Mouse (Mus musculus) ES-E14 (cell line): ENCODE data around the gene Naxd. TPM values are rescaled to one million over a fixed set of nuclear protein-coding genes. Genes with fewer than 3 reads are reported as not detected.

ENCODE experiments used
- DNase-seq: peaks from one replicate; pipeline ENCODE4 v3.0.0-alpha.2; 2013; ENCODE audit warnings: low read depth, low spot score
- H3K27ac ChIP-seq: 2 replicates; pipeline ENCODE4 v1.5.1; 2012; ENCODE audit warnings: low read depth, mild to moderate bottlenecking, low read length, moderate library complexity, mixed read lengths; ENCODE audit not compliant: poor library complexity, insufficient read depth, severe bottlenecking
- H3K36me3 ChIP-seq: 2 replicates; pipeline ENCODE4 v1.6.1; 2012; ENCODE audit warnings: mild to moderate bottlenecking, low read length, moderate library complexity, mixed read lengths; ENCODE audit not compliant: control insufficient read depth, poor library complexity, insufficient read depth, severe bottlenecking
- H3K4me1 ChIP-seq, 2 experiments: fragments of 150-350 bp in 1 of 2; sonication (generic) in 1 of 2; 2 replicates each; pipeline ENCODE4 v1.6.1; 2012; ENCODE audit warnings: low read length in 2 of 2, mild to moderate bottlenecking in 1 of 2, mixed read lengths in 1 of 2; ENCODE audit not compliant: control insufficient read depth in 2 of 2, insufficient read depth in 2 of 2, poor library complexity in 1 of 2
- H3K4me3 ChIP-seq, 2 experiments: fragments of 150-350 bp in 1 of 2; sonication (generic) in 1 of 2; 2 replicates each; pipeline ENCODE4 v1.5.1; 2012; ENCODE audit warnings: low read length in 2 of 2, low read depth in 1 of 2, mild to moderate bottlenecking in 1 of 2, mixed read lengths in 1 of 2; ENCODE audit not compliant: insufficient read depth in 1 of 2, poor library complexity in 1 of 2, severe bottlenecking in 1 of 2
- H3K9ac ChIP-seq: 2 replicates; pipeline ENCODE4 v1.6.1; 2012; ENCODE audit warnings: low read depth, mild to moderate bottlenecking, low read length, mixed read lengths; ENCODE audit not compliant: poor library complexity, insufficient read depth, severe bottlenecking
- H3K9me3 ChIP-seq: fragments of 150-350 bp; sonication (generic); 2 replicates; pipeline ENCODE4 v1.6.1; 2012; ENCODE audit warnings: low read depth, mild to moderate bottlenecking, low read length; ENCODE audit not compliant: control insufficient read depth, insufficient read depth
- CHD2 ChIP-seq: IDR thresholded peaks from 2 replicates; pipeline ENCODE4 v1.6.1; 2014; ENCODE audit warnings: mild to moderate bottlenecking, low read depth, low read length, inconsistent platforms
- HCFC1 ChIP-seq: IDR thresholded peaks from 2 replicates; pipeline ENCODE4 v1.6.1; 2012; ENCODE audit warnings: low read length, inconsistent platforms, borderline replicate concordance; ENCODE audit not compliant: insufficient read depth
- MAFK ChIP-seq: IDR thresholded peaks from 2 replicates; pipeline ENCODE4 v1.6.1; 2014; ENCODE audit warnings: mild to moderate bottlenecking, low read depth, low read length, inconsistent platforms; ENCODE audit not compliant: insufficient read depth
- ZC3H11A ChIP-seq: IDR thresholded peaks from 2 replicates; pipeline ENCODE4 v1.6.1; 2012; ENCODE audit warnings: low read depth, mild to moderate bottlenecking, inconsistent platforms, low read length, borderline replicate concordance
- ZNF384 ChIP-seq: IDR thresholded peaks from 2 replicates; pipeline ENCODE4 v1.6.1; 2012; ENCODE audit warnings: low read depth, low read length, inconsistent platforms
- in situ Hi-C, 2 experiments: fragments of 600-800 bp; cut with MboI; formaldehyde crosslinking; loops; one replicate each; pipeline ENCODE4 v1.15.1; 2025; ENCODE audit warnings: low sequenced_read_pairs in 2 of 2, inconsistent platforms in 1 of 2; ENCODE audit not compliant: unreplicated experiment in 2 of 2
- total RNA-seq: library from RNA; depleted of rRNA; stranded (reverse); fragments of 300-350 nt; gene quantifications from 2 replicates; pipeline ENCODE4 v1.2.3, GENCODE M21; 2012; rRNA removed

Gene Naxd
- 42.7 and 55.2 TPM in 2 replicates for total RNA-seq

DNA sequence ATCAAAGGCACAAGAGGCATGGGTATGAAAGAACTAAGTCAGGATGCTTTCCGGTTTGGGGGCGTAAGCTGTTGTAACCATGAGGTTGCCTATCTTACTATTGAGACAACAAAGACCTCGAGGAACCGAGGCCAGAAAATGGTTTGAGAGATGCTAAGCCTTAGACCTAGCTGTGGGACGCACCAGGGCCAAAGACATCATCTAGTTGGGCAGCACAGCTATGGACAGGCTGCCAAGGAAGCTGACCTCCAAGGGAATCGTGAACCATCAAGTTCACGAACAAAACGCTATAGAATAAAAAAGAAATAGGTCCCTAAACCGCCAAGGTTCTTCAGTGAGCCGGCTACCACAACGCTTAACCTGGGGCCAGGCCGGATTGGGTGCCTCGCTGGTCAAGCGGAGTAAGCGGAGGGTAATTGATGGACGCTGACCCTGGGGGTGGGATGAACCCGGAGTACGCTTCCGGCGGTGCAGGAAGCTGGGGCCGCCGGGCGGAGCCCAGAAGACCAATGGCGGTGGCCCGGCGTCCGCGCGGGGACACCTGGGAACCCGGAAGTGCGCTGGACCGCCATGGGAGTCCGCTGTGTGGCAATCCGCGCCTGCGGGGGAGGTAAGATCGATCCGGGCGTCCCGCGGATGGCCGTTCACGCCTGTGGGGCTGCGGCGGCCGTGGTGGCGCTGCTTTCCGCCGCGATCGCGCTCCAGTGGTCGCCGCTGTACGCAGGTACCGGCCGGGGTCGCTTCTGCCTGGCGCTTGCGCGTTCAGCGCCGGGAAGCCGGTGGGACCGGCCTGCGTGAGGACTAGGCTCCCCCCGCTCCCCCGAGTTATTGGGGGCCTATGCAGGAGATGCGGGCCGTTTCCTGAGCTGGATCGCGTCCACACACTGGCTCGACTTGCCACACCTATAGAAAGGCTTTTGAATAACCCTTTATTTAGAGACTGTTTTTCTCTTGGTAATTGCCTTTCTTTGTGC lies at the start of gene Naxd:
Gene Naxd, plus strand, starts transcription at position 490 of the 974 bp plus-strand sequence.
- peak within 1 kb of the TSS; percentile 30 for H3K27ac ChIP-seq
- no peaks in the 10 kb centered on the region; the same call in 1 of the 2 replicates for H3K36me3 ChIP-seq
- in situ Hi-C loops: loop anchor here in 1 of 2 experiments (25.0 kb wide), 1 partner anchor 890 kb away; the partner anchor contains the start of gene Sox1
- H3K4me3 ChIP-seq: peak within 1 kb of the TSS; percentile 83 to 96
- no peaks in the 10 kb centered on the region for H3K9me3 ChIP-seq
- no peak for DNase-seq
- TF ChIP-seq HCFC1 (peak; percentile 69; the same call in 1 of the 2 replicates), ZNF384 (no peak)
- peak within 1 kb of the TSS; percentile 94 for H3K9ac ChIP-seq
- H3K4me1 ChIP-seq: peaks cover 0 to 5% of the 10 kb centered on the region in 2 experiments; a peak in 2 of 4 replicates

DNA sequence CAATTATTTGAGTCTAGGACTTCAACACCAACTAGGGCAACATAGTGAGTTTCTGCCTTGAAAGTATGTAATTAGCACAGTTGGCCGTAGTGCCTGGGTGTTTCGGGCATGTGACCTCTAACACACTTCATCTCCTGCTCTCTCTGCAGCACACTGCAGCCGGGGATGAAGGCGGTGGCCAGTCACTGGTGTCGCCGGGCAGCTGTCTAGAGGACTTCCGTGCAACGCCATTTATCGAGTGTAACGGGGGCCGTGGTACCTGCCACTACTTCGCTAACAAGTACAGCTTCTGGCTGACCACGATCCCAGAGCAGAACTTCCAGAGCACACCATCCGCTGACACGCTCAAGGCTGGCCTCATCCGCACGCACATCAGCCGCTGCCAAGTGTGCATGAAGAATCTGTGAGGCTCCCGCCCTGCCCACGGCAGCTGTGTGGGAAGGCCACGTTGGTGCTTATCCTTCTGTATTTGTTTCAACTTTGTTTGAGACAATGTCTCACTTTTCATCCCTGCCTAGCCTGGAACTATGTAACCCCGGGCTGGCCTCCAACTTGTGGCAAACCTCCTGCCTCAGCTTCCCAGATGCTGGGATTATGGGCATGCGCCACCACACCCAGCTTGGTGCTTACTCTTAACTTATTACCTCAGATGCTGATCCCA lies 49.3 kb upstream of the Naxd start:
- Histone ChIP-seq H3K9ac (no peak overlapping the region), H3K4me1 (no peaks in the 10 kb centered on the region), H3K4me3 (no peak overlapping the region), H3K36me3 (no peaks in the 10 kb centered on the region), H3K9me3 (no peaks in the 10 kb centered on the region), H3K27ac (no peak overlapping the region)
- no peak for DNase-seq
- in situ Hi-C loops: no loop called here
- TF ChIP-seq ZC3H11A (no peak), ZNF384 (no peak), MAFK (no peak), HCFC1 (no peak), CHD2 (no peak)

DNA sequence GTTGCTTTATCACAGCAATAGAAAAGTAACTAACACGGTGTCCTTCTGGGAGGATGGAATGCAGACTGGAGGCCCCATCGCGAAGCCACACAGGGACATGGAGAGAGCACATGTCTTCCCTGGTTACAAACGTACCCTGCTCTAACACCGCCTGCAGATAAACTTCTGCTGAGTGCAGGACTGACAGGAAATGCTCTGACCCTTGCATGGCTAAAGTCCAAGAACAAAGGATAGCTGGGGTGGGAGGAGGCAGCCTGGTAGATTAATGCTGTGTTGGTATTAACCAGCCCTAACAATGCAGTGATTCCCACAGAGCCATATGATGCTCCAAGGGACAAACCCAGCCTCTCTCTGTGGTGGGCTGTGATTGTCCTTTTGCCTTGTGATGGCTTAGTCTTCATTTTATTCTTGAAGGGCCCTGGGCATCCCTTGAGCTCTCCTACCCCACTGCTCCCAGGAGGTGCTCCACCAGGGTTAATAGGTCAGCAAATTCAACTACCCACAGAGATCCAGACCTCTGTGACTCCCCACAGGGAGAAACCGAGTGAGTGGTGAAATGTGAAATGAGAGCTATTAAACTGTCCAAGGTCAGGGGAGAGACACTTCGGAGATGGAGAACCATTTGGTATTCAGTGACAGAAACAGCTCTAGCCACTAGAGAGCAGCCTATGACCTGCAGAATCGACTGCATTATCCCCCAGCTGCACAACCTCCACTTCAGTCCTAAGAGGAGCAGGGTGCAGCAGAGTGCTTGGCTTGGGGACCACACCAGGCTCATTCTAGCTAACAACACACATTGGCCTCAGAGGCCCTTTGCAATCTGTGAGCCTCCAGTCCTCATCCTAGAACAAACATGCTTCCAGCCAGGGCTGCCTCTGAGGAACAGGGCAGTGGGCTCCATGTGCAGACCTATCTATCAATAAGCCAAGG lies 46.9 kb upstream of the Naxd start:
- Histone ChIP-seq H3K9ac (no peak overlapping the region), H3K9me3 (no peaks in the 10 kb centered on the region), H3K36me3 (no peaks in the 10 kb centered on the region), H3K4me1 (no peaks in the 10 kb centered on the region), H3K27ac (no peak overlapping the region), H3K4me3 (no peak overlapping the region)
- DNase-seq: no peak
- in situ Hi-C loops: no loop called here
- no peak for TF ChIP-seq HCFC1
- TF ChIP-seq MAFK: no peak
- TF ChIP-seq CHD2: no peak
- no peak for TF ChIP-seq ZC3H11A
- TF ChIP-seq ZNF384: no peak

DNA sequence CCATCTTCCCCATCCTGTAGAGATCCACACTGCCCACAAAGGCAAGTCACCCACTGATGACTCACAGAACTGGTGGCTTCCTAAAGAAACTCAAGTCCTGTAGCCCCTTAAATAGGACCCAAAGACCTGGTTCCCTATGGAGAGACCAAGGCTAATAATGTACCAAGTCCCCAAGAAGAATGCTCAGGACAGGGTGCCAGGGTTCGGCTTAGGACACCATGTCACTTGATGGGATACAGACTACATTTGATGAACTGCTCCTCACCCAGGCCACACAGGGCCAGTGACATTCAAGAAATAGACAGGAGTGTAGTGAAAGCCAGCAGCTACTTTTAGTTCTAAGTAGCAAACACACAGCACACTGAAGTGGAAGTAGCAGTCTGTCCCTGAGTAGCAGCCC lies 45.2 kb upstream of the Naxd start:
- in situ Hi-C loops: no loop called here
- no peak for DNase-seq
- no peaks in the 10 kb centered on the region for H3K4me1 ChIP-seq
- TF ChIP-seq CHD2: no peak
- no peak overlapping the region for H3K9ac ChIP-seq
- no peak overlapping the region for H3K4me3 ChIP-seq
- no peak overlapping the region for H3K27ac ChIP-seq
- H3K9me3 ChIP-seq: no peaks in the 10 kb centered on the region
- no peaks in the 10 kb centered on the region for H3K36me3 ChIP-seq
